Mouse (Mus musculus): Measurements from ENCODE around the gene Gm2832. TPM values are rescaled to one million over a fixed set of nuclear protein-coding genes. Genes with fewer than 3 reads are reported as not detected.
"Not testable (repeated sequence)": the region's sequence is repeated elsewhere in the genome, so short reads cannot be mapped to it uniquely, and the experiment has no call there.

The Gm2832 gene
- total RNA-seq (2015) = 0.20 TPM in 1 of 2 replicates, not detected in the other
- total RNA-seq (2017) = not detected in 2 replicates

DNA sequence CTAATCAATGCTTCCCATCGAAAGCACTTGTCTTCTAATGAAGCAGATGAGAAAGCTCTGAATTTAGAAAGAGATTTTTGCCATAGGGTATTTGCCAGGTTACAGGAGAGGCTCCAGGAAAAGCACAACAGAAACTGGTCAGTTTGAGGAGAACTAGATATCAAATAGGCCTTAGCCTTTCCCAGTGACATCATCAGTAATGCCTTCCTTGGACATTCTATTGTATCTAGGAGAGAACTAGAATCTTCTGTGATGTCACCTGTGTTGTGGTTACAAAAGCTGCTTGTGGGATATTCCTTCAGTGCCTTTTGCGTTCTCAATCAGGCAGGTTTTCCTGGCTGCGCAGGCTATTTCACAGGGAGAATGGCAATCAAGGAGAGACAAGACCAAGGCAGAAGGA lies at the start of gene Gm2832:
Gene Gm2832 (plus strand): TSS at position 301 of the 400 bp plus-strand sequence.
- ATAC-seq (ENCODE audit: poor library complexity, severe bottlenecking) = not testable (repeated sequence)

- not testable (repeated sequence) for ATAC-seq (ENCODE audit: poor library complexity, severe bottlenecking)
Observed at GRCm38 (mm10) chr14:41263296-41263695, 15.3 kb upstream of the Gm2832 start.

- ATAC-seq (ENCODE audit: poor library complexity, severe bottlenecking) = not testable (repeated sequence)
Observed at GRCm38 (mm10) chr14:41263853-41264755, 14.5 kb upstream of the Gm2832 start.

- not testable (repeated sequence) for ATAC-seq (ENCODE audit: poor library complexity, severe bottlenecking)
Observed at GRCm38 (mm10) chr14:41264756-41265566, 13.6 kb upstream of the Gm2832 start.

GRCm38 (mm10) chr14:41285965-41286364 lies 7.4 kb downstream of the Gm2832 start:
- ATAC-seq (ENCODE audit: poor library complexity, severe bottlenecking) = not testable (repeated sequence)

Other genes with a start within 250 kb of the Gm2832 start
- gene Dydc2, start 209.6 kb upstream of the Gm2832 start, total RNA-seq (2015) = not detected in 2 replicates
- gene Dydc2, start 209.6 kb upstream of the Gm2832 start, total RNA-seq (2017) = not detected in 2 replicates
- not detected in 2 replicates for gene Dydc1, start 205.9 kb upstream of the Gm2832 start, total RNA-seq (2015)
- not detected in 2 replicates for gene Dydc1, start 205.9 kb upstream of the Gm2832 start, total RNA-seq (2017)
- gene Mat1a, start 173.8 kb upstream of the Gm2832 start, total RNA-seq (2015) = not detected in 2 replicates
- gene Mat1a, start 173.8 kb upstream of the Gm2832 start, total RNA-seq (2017) = not detected in 2 replicates
- not detected in 2 replicates for gene Sftpa1, start 147.0 kb upstream of the Gm2832 start, total RNA-seq (2015)
- not detected in 2 replicates for gene Sftpa1, start 147.0 kb upstream of the Gm2832 start, total RNA-seq (2017)
- not detected in 2 replicates for gene Mbl1, start 127.3 kb upstream of the Gm2832 start, total RNA-seq (2015)
- gene Mbl1, start 127.3 kb upstream of the Gm2832 start, total RNA-seq (2017) = not detected in 2 replicates
- gene Sftpd, start 93.7 kb upstream of the Gm2832 start, total RNA-seq (2015) = not detected in 2 replicates
- gene Sftpd, start 93.7 kb upstream of the Gm2832 start, total RNA-seq (2017) = not detected in 2 replicates
- not detected in 2 replicates for gene Gm5798, start 69.8 kb downstream of the Gm2832 start, total RNA-seq (2015)
- not detected in 2 replicates for gene Gm5798, start 69.8 kb downstream of the Gm2832 start, total RNA-seq (2017)
- not detected in 2 replicates for gene Gm7945, start 107.6 kb downstream of the Gm2832 start, total RNA-seq (2015)
- gene Gm7945, start 107.6 kb downstream of the Gm2832 start, total RNA-seq (2017) = not detected in 2 replicates
- not detected in 2 replicates for gene Gm6482, start 129.5 kb downstream of the Gm2832 start, total RNA-seq (2015)
- gene Gm6482, start 129.5 kb downstream of the Gm2832 start, total RNA-seq (2017) = not detected in 2 replicates
- gene Gm7954, start 174.7 kb downstream of the Gm2832 start, total RNA-seq (2015) = not detected in 2 replicates
- gene Gm7954, start 174.7 kb downstream of the Gm2832 start, total RNA-seq (2017) = not detected in 2 replicates
- not detected in 2 replicates for gene Gm3486, start 210.7 kb downstream of the Gm2832 start, total RNA-seq (2015)
- gene Gm3486, start 210.7 kb downstream of the Gm2832 start, total RNA-seq (2017) = not detected in 2 replicates

All from megakaryocyte, adult 5-6 weeks (primary cell).